Mouse (Mus musculus) small intestine, adult 2 months (tissue): ENCODE data around the gene Mrgprh. TPM values are rescaled to one million over a fixed set of nuclear protein-coding genes. Genes with fewer than 3 reads are reported as not detected.
"Not testable (repeated sequence)": the region's sequence is repeated elsewhere in the genome, so short reads cannot be mapped to it uniquely, and the experiment has no call there.

ENCODE experiments used
- H3K27ac ChIP-seq: fragments of 200-500 bp; 2 replicates; pipeline ENCODE4 v1.5.1; 2012; ENCODE audit warnings: low read depth, low read length, control low read depth, inconsistent platforms; ENCODE audit not compliant: insufficient read depth
- H3K27me3 ChIP-seq: fragments of 200-500 bp; 2 replicates; pipeline ENCODE4 v1.6.1; 2012; ENCODE audit warnings: mild to moderate bottlenecking, moderate library complexity, low read length, inconsistent platforms; ENCODE audit not compliant: control insufficient read depth, insufficient read depth
- H3K36me3 ChIP-seq: fragments of 200-500 bp; 2 replicates; pipeline ENCODE4 v1.6.1; 2012; ENCODE audit warnings: mild to moderate bottlenecking, low read length, control low read depth, inconsistent platforms; ENCODE audit not compliant: control insufficient read depth, insufficient read depth
- H3K4me1 ChIP-seq: fragments of 200-500 bp; 2 replicates; pipeline ENCODE4 v1.6.1; 2012; ENCODE audit warnings: low read length, inconsistent platforms, mixed read lengths; ENCODE audit not compliant: control insufficient read depth, insufficient read depth, insufficient read length
- H3K4me3 ChIP-seq: fragments of 200-500 bp; 2 replicates; pipeline ENCODE4 v1.5.1; 2012; ENCODE audit warnings: low read depth, mild to moderate bottlenecking, control low read depth, inconsistent platforms, low read length, moderate library complexity
- CTCF ChIP-seq: fragments of 200-500 bp; IDR thresholded peaks from 2 replicates; pipeline ENCODE4 v1.5.1; 2012; ENCODE audit warnings: low read depth, mild to moderate bottlenecking, control low read depth, inconsistent platforms, low read length, moderate library complexity, mixed read lengths; ENCODE audit not compliant: insufficient replicate concordance, insufficient read length; ENCODE audit errors: extremely low read depth
- POLR2A ChIP-seq: fragments of 200-500 bp; IDR thresholded peaks from 2 replicates; pipeline ENCODE4 v1.6.1; 2012; ENCODE audit warnings: low read depth, mild to moderate bottlenecking, control low read depth, inconsistent platforms, low read length, moderate library complexity
- WGBS: fragments of 180-500 bp; shearing (Covaris S2); methylation state at CpG from one replicate; pipeline ENCODE4 v1.1.7; 2018; 5-methylcytosine and 5-hydroxymethylcytosine counted together
- polyA plus RNA-seq: library from polyadenylated mRNA; depleted of rRNA; stranded (reverse); fragments of >200 nt; gene quantifications from 2 replicates; pipeline ENCODE4 v1.2.3, GENCODE M21; 2012

Gene Mrgprh
- polyA plus RNA-seq, 1 experiment = not detected

DNA sequence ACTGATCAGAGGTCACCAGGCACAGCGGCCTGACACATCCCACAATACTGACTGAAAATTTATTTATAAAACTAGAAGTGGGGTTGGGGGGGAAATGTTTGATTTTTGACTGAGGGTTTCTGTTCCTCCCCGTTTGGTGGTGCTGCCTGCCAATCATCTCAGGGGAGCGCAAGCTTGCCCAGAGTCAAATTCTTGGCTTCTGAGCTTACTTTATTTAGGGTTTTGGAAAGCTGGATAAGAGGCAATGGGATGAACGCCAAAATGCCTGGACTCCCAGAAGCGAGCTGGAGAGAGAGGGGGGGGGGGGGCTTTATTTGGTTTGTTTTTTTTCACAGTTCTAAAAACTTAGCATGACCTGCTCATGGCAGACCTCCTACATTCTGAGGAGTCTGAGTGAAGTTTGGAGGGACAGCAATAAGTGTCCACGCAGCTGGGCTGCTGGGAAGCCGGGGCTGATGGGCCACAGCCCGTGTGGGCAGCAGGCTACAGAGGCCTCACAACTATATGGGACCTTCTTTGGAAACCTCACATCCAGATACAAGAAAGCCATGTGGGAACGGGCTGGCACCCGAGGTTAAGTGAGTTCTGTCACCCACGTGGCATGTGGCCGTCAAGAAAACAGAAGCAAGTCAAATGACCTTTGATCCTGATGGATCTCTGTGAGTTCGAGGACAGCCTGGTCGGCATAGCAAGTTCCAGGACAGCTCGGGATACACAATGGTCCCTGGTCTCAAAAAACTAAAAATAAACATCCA, 11.4 kb downstream of the Mrgprh start:
- no peak overlapping the region for H3K27ac ChIP-seq
- 66% methylated on average over 15 of the region's 15 CpGs for WGBS
- TF ChIP-seq POLR2A = no peak
- TF ChIP-seq CTCF = no peak
- H3K4me1 ChIP-seq = no peaks in the 10 kb centered on the region
- H3K27me3 ChIP-seq = no peaks in the 10 kb centered on the region
- H3K4me3 ChIP-seq = no peak overlapping the region
- H3K36me3 ChIP-seq = no peaks in the 10 kb centered on the region

DNA sequence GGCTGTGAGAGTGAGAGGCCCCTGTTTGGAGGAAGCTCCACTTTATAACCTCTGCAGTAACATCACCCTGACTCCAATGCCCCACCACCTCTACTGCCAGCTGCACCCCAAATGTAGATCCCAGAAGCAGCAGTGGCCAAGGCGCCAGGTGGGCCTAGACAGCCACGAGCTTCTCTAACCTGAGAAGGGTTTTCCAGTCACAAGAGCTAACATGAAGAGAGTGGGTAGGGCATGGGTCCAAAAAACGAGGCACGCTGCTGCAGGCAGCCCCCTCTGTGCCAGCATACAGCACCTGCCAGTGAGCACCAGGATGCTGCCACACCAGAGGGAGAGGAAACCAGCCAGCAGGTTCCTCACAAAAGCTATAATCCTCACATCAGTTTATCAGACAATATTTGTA, 15.2 kb downstream of the Mrgprh start:
- H3K36me3 ChIP-seq = no peaks in the 10 kb centered on the region
- no peak for TF ChIP-seq CTCF
- no peak for TF ChIP-seq POLR2A
- H3K27me3 ChIP-seq = no peaks in the 10 kb centered on the region
- no peak overlapping the region for H3K4me3 ChIP-seq
- WGBS = 85% methylated on average over 4 of the region's 4 CpGs
- H3K27ac ChIP-seq = no peak overlapping the region
- no peaks in the 10 kb centered on the region for H3K4me1 ChIP-seq

DNA sequence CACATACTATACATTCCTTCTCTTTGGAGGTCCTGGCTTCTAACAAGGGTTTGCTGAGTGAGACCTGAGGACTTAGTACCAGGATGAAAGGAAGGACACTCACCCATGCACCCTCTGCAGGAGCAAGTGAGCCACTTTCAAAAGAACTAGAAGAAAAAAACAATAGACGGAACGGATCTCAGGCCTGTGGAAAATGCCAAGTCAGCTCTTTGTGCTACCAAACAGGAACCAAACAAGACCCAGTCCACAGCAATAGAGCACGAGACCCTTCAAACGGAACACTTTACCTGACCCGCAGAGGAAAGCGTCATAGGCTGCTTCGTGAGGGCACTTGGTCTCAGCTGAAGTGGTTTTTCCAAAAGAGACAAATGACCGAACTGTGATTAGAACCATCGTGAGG, 16.2 kb downstream of the Mrgprh start:
- 94% methylated on average over 9 of the region's 9 CpGs for WGBS
- H3K4me1 ChIP-seq = no peaks in the 10 kb centered on the region
- no peak overlapping the region for H3K4me3 ChIP-seq
- no peaks in the 10 kb centered on the region for H3K27me3 ChIP-seq
- no peak for TF ChIP-seq POLR2A
- TF ChIP-seq CTCF = no peak
- H3K27ac ChIP-seq = no peak overlapping the region
- H3K36me3 ChIP-seq = peaks cover 2% of the 10 kb centered on the region; the same call in 1 of the 2 replicates

DNA sequence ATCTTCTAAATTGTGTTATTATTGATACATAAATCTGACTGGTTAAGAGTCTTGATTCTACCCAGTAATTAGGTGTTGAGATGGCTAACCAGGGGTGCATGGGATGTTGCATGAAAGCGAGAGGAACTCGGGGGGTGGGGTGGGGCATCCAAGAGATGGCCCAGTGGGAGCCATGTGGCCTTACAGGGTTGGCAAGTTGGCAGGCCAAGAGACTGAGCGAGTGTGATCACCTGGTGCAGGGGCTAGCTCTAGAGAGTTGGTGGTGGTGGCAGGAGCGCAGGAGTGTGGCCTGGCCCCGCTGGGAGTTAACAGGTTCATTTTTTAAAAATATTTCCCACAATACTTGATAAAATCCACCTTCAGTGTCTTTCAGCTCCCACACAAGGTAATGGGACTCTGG, 21.8 kb downstream of the Mrgprh start:
- 95% methylated on average over 5 of the region's 5 CpGs for WGBS
- Histone ChIP-seq H3K4me1 (no peaks in the 10 kb centered on the region), H3K27me3 (no peaks in the 10 kb centered on the region), H3K36me3 (peaks cover 12% of the 10 kb centered on the region), H3K4me3 (no peak overlapping the region), H3K27ac (no peak overlapping the region)
- TF ChIP-seq CTCF (no peak), POLR2A (no peak)

DNA sequence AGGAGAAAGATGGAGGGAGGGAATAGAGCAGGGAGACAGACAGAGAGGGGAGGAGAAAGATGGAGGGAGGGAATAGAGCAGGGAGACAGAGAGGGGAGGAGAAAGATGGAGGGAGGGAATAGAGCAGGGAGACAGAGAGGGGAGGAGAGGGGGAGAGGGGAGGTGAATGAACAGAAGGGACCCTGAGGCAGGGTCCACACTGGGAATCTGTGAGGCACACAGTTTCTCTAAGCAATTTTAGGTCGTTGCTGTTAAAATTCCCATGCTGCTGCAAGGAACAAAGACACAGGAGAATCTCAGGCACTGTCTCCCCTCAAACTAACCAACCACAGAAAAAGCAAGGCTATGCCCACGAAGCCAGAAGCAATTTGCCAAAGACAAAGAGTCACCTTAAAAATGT, 22.8 kb downstream of the Mrgprh start:
- H3K4me3 ChIP-seq, H3K4me1 ChIP-seq, H3K27ac ChIP-seq, H3K27me3 ChIP-seq: not testable (repeated sequence)
- peaks cover 15% of the 10 kb centered on the region for H3K36me3 ChIP-seq
- WGBS = 60% methylated on average over 2 of the region's 2 CpGs

DNA sequence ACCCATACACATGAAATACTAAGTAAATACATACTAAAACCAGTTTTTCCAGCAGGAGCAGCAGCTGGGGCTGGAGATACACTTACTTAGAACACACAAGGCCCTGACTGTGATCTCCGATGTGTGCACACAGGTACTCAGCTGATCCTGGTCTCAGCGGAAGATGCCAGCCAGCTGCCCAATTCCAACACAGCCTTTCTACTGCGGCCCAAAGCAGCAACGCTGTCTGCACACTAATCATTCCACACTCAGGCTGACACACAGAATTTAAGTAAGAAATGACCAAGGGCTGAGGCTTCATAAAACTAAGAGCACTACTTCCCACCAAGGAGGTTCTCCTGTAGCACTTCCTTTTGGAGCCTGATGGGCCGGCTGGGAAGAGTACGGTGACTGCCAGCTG, 26.5 kb downstream of the Mrgprh start:
- H3K27me3 ChIP-seq = no peaks in the 10 kb centered on the region
- H3K27ac ChIP-seq = no peak overlapping the region
- no peaks in the 10 kb centered on the region for H3K4me1 ChIP-seq
- 93% methylated on average over 6 of the region's 6 CpGs for whole genome bisulfite sequencing
- peaks cover 24% of the 10 kb centered on the region for H3K36me3 ChIP-seq
- no peak for TF ChIP-seq POLR2A
- no peak for TF ChIP-seq CTCF
- no peak overlapping the region for H3K4me3 ChIP-seq

DNA sequence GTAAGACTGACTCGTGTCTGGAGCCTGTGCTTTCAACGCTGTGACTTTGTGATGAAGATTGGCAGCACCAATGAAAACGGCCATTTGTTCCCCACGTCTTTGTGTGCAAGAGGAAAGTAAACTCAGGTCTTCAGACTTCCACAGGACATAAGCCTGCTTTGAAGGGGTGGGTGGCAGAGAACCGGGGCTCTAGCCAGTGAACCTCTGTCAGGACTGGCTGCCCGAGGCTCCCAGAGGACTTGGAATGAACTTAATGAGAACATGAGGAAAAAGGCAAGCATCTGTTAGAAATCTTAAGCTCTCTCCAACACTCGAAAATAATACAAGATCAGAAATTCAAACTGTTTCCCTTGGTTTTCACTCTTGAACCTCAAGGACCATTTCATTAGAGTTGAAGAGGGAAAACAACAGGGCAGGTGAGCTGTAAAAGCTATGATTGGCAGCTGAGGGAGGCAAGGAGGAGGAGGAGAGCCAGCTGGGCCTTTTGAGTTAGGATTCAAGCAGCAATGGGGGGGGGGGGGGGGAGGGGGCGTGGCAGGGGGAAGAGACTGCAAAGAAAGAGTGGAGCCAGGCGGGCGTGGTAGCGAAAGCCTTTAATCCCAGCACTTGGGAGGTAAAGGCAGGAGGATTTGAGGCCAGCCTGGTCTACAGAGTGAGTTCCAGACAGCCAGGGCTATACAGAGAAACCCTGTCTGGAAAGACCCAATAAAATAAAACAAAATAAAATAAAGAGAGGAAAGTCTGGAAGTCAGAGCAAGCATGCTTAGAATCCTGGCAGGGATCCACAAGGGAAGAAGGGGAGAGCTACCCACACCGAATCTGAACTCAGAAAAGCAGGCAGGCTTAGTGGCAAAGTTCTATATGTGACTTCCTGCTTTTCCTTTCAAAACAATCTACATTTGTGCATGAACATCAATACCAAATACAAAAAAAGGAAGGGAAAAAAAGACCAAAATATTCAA, 27.8 kb downstream of the Mrgprh start:
- peaks cover 23% of the 10 kb centered on the region for H3K36me3 ChIP-seq
- TF ChIP-seq POLR2A (no peak), CTCF (no peak)
- no peak overlapping the region for H3K4me3 ChIP-seq
- 74% methylated on average over 11 of the region's 12 CpGs for WGBS
- H3K27ac ChIP-seq = no peak overlapping the region
- H3K27me3 ChIP-seq = no peaks in the 10 kb centered on the region
- H3K4me1 ChIP-seq = no peaks in the 10 kb centered on the region
